Mouse (Mus musculus) kidney, adult 9 months (tissue): Measurements from ENCODE around the gene Tsc22d4.
"Not testable (repeated sequence)": the region's sequence is repeated elsewhere in the genome, so short reads cannot be mapped to it uniquely, and the experiment has no call there.

Source experiments
- DNase-seq: peaks from one replicate; pipeline ENCODE4 v3.0.0; 2022

Tsc22d4 gene

GRCm38 (mm10) chr5:137742048-137742447 lies 3.5 kb upstream of the Tsc22d4 start:
- no peak for DNase-seq

- no peak for DNase-seq
Observed at GRCm38 (mm10) chr5:137742836-137743235, 2.7 kb upstream of the Tsc22d4 start.

DNA sequence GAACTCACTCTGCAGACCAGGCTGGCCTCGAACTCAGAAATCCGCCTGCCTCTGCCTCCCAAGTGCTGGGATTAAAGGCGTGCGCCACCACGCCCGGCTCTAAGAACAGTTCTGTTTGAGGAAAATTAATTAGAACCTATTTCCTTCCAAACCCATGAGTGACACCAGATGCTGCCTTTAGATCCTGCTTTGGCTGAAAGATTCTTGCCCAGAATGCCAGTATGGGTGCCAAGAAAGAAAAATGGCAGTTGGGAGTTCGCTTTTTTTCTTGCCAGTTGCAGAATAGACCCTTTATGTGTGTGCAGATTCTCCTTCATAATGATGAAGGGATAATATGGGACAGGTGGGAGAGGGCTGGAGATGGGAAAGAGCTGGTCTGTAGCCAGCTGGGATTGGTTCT lies 1.3 kb upstream of the Tsc22d4 start:
- no peak for DNase-seq

- DNase-seq = peak; percentile 63
Observed at GRCm38 (mm10) chr5:137746282-137746850, 836 bp downstream of the Tsc22d4 start.

- no peak for DNase-seq
Observed at GRCm38 (mm10) chr5:137746851-137747325, 1.4 kb downstream of the Tsc22d4 start.

GRCm38 (mm10) chr5:137747326-137747961 lies 1.9 kb downstream of the Tsc22d4 start:
- no peak for DNase-seq

GRCm38 (mm10) chr5:137748130-137748770 lies 2.7 kb downstream of the Tsc22d4 start:
- DNase-seq = no peak

GRCm38 (mm10) chr5:137749196-137749836 lies 3.8 kb downstream of the Tsc22d4 start:
- DNase-seq = no peak

- not testable (repeated sequence) for DNase-seq
Observed at GRCm38 (mm10) chr5:137750212-137750611, 4.7 kb downstream of the Tsc22d4 start.

DNA sequence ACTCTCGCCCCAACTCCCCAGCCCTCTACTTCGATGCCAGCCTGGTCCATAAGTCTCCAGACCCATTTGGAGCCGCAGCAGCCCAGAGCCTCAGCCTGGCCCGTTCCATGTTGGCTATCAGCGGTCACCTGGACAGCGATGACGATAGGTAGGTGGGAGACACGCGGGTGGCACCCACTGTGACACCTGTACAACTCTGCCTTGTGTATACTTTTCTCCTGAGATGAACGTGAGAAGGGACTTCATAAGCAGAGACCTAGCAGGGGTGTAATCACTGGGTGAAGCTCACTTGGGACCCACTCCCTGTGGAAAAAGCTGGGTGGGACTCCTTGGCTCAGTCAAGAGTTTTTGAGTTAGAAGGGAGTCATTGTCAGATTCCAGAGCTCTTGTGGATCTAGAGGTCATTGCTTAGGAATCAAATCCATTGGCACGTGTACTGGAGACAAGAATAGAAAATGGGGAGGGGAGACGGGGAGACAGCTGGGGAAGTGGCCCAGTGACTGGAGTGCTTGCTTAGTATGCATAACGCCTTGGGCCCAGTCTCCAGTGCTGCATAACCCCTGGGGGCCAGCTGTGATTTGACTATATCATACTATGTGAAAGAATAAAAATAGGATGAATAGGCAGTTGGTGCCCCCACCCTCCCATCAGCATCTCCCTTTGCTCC lies 5.8 kb downstream of the Tsc22d4 start:
- DNase-seq = no peak

GRCm38 (mm10) chr5:137751988-137752387 lies 6.5 kb downstream of the Tsc22d4 start:
- DNase-seq = no peak

DNA sequence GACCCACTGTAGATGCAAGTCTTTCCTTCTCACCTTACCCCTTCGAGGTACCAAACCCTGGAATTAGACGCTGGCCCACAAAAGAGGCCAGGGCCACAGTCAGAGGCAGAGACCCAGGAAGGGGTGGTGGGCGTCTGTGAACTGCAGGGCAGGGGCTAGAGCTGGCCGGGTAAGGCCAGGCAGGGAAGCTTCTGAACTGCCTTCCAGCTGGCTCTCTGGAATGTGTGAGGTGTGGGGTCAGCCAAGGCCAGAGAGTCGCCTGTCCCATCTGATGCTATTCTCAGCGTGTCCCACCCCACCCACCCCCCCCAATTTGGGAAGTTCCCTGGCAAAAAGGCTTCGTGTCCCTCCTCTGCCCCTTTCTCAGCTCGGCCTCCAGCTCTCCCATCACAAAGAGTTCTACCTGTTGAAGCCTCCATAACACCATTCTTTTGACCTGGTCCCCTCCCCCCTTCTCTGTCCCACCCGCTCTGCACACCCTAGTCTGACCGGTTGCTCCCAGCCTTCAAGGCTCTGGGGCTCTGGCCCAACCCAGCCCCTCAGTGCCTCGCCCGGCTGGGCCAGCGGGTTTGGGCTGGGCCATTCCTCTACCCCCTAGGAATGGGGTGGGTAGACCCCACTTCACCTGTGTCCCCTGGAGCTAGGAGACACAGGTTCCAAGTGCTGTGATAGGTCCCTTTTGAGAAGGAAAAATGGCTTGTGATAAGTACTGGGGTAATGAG lies 7.7 kb downstream of the Tsc22d4 start:
- no peak for DNase-seq

DNA sequence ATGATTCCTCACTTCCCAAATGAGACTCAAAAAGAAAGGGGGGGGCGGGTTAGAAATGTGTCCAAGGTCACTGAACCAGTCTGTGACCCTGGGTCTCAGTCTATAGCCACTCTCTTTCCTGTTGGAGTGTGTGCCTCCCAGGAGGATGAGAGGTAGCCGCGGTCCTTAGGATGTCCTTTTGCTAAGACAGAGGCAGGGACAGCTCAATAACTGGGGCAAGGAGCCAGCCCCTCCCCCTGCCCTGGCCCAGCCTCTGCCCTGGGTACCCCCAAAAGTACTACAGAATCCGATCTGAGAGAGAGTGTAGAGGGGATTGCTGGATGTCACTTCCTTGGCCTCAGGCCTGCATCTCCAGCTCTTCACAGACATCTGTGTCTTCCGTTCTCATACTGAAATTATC lies 9.9 kb downstream of the Tsc22d4 start:
- no peak for DNase-seq

- no peak for DNase-seq
Observed at GRCm38 (mm10) chr5:137756106-137756505, 10.6 kb downstream of the Tsc22d4 start.

GRCm38 (mm10) chr5:137756882-137757661 lies 11.5 kb downstream of the Tsc22d4 start:
- DNase-seq = peak; percentile 93

DNA sequence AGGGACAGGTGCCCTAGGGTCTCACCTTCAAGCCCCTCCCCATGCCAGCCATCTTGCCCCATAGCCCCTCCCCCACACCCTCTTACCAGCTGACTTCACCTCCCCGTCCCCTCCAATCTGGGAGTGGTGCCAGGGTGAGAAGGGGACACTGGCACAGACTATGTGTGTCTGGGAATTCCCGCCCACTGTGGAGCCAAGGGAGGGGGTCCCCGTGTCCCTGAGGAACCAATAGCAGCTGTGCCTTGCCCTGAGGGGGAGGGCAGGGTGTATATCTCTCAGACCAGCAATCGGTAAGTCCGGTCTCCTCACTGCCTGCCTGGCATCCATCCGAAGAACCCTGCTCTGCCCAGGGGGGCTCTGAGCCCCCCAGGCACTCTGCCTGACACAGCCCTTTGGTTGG lies 12.4 kb downstream of the Tsc22d4 start:
- no peak for DNase-seq

DNA sequence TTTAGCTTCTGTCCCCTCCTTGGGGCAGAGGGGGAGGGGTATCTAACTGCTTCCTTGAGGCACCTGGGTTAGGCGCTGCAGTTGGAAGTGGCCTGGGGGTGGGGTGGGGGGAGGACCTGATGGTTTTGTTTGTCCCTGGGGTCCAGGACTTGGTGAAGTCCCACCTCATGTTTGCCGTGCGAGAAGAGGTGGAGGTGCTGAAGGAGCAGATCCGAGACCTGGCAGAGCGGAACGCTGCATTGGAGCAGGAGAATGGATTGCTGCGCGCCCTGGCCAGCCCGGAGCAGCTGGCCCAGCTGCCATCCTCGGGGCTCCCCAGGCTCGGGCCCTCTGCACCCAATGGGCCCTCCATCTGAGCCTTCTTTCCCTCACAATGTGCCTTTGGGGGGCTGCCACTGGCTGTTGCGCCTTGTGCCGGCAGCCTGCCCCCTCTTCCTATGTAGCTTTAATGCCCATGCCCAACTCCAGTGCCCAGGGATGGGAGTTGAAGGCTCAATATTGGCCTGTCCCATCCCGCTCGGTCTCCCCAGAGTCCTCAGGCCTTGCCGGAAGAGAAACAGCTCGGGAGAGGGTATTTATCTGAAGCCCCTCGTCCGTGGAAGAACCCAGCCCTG lies 13.5 kb downstream of the Tsc22d4 start:
- no peak for DNase-seq

DNA sequence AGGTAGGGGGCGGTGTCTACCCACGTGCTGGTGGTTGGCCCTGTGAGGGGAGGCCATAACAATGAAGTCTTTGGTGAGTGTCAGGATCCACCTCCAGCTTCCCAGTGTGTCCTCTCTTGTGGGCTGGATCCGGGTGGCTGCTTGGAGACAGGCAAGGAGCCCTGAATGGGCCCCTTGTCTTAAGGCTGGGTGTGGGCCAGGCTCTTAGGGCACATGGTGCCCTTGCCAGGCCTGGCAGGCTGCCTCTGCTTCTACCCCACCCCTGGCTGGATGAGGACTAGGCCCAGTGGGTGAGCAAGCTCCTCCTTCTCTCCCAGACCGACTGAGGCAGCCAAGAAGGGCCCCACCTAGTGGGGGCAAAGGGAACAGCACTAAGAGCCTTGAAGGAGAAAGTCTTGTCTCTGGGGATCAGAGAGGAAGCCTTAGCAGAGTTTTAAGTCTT lies 14.5 kb downstream of the Tsc22d4 start:
- DNase-seq = peak; percentile 96

DNA sequence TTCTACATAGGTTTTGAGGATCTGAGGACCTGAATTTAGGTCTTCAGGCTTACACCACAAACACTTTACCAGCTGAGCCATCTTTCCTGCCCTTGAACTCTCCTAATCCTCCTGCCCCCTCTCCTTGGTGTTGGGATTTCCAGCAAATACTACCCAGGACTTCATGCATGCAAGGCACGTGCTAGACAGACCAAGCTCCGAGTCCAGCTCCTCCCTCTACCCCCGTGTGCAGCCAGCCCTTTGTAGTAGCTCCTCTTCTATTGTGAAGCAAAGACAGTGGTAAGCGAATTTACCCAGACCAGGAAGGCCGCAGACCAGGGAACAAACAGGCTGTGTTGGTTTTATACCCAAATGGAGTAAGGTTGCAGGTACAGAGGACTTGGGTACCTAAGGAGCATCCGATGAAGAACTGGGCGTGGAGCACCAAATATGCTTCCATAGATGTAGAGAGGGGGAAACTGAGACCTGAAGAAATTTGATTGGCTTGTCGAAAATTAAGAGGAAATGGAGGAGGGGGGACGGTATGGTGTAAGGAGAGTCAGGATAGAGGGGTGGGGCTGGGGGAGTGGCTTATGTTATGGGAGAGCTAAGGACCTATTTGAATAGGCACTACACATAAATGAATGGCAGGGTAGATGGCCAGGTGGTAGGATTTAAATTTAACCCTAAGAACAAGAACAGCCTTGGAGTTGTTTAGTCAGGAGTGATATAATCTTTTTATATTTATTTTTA lies 19.2 kb downstream of the Tsc22d4 start:
- DNase-seq = no peak

DNA sequence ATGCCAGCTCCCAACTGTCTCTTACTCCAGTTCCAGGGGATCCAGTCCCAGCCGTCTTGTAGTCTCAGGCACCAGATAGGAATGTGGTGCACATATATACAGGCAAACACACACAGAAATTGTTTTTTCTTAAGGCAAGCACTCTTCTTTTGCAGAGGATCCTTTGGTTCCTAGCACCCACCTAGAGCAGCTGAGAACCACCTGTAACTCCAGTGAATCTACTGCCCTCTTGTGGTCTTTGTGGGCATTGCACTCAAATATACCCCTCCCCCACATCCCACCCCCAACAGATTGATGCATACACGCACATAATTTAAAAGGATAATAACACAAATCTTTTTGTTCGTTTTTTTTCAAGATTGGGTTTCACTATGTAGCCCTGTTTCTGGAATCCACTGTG lies 20.7 kb downstream of the Tsc22d4 start:
- no peak for DNase-seq
